Mouse (Mus musculus): ENCODE measurements around the gene Tcaf2. TPM values are rescaled to one million over a fixed set of nuclear protein-coding genes. Genes with fewer than 3 reads are reported as not detected.

Gene Tcaf2
- 1.2 and 1.4 TPM in 2 replicates for polyA plus RNA-seq (2012; rRNA removed)

- TF ChIP-seq POLR2A (IDR thresholded peaks at IDR 0.05; ENCODE audit: low read depth, low read length) = no peak
- peak; percentile 80 for TF ChIP-seq CTCF (conservative IDR thresholded peaks at IDR 0.05; ENCODE audit: insufficient read depth, insufficient read length, low read depth, low read length)
- no peaks in the 10 kb centered on the region for H3K36me3 ChIP-seq (ENCODE audit: control insufficient read depth, insufficient read depth, low read length)
- WGBS = under 1% methylated on average over 23 of the region's 23 CpGs
- no peaks in the 10 kb centered on the region for H3K27me3 ChIP-seq (replicated peaks; ENCODE audit: control insufficient read depth, insufficient read depth, low read length)
- peak within 1 kb of the TSS; percentile 58 for H3K4me3 ChIP-seq (ENCODE audit: insufficient read depth, low read depth, low read length)
- H3K4me1 ChIP-seq (ENCODE audit: control insufficient read depth, insufficient read depth, low read length) = no peaks in the 10 kb centered on the region
- DNase-seq = peak; percentile 94
- H3K27ac ChIP-seq (ENCODE audit: insufficient read depth, low read depth, low read length) = no peak within 1 kb of the TSS
Observed at GRCm38 (mm10) chr6:42644912-42645549, at the start of gene Tcaf2. TSS of gene Tcaf2 (minus strand) at chr6:42645254.

GRCm38 (mm10) chr6:42692517-42693190, 47.6 kb upstream of the Tcaf2 start:
- peak overlapping the region; percentile 85 for H3K4me3 ChIP-seq (ENCODE audit: insufficient read depth, low read depth, low read length)
- no peaks in the 10 kb centered on the region for H3K36me3 ChIP-seq (ENCODE audit: control insufficient read depth, insufficient read depth, low read length)
- under 1% methylated on average over 32 of the region's 32 CpGs for WGBS
- DNase-seq = peak; percentile 89
- TF ChIP-seq CTCF (conservative IDR thresholded peaks at IDR 0.05; ENCODE audit: insufficient read depth, insufficient read length, low read depth, low read length) (no peak), POLR2A (IDR thresholded peaks at IDR 0.05; ENCODE audit: low read depth, low read length) (no peak)
- peak overlapping the region; percentile 61; the same call in 1 of the 2 replicates for H3K27ac ChIP-seq (ENCODE audit: insufficient read depth, low read depth, low read length)
- H3K4me1 ChIP-seq (ENCODE audit: control insufficient read depth, insufficient read depth, low read length) = peaks cover 4% of the 10 kb centered on the region; the same call in 1 of the 2 replicates
- H3K27me3 ChIP-seq (replicated peaks; ENCODE audit: control insufficient read depth, insufficient read depth, low read length) = no peaks in the 10 kb centered on the region

GRCm38 (mm10) chr6:42692154-42692516, 47.1 kb upstream of the Tcaf2 start:
- TF ChIP-seq CTCF (conservative IDR thresholded peaks at IDR 0.05; ENCODE audit: insufficient read depth, insufficient read length, low read depth, low read length) (no peak), POLR2A (IDR thresholded peaks at IDR 0.05; ENCODE audit: low read depth, low read length) (no peak)
- Histone ChIP-seq H3K27ac (ENCODE audit: insufficient read depth, low read depth, low read length) (peak overlapping the region; percentile 61; the same call in 1 of the 2 replicates), H3K36me3 (ENCODE audit: control insufficient read depth, insufficient read depth, low read length) (no peaks in the 10 kb centered on the region), H3K27me3 (replicated peaks; ENCODE audit: control insufficient read depth, insufficient read depth, low read length) (no peaks in the 10 kb centered on the region), H3K4me3 (ENCODE audit: insufficient read depth, low read depth, low read length) (peak overlapping the region; percentile 85), H3K4me1 (ENCODE audit: control insufficient read depth, insufficient read depth, low read length) (peaks cover 4% of the 10 kb centered on the region; the same call in 1 of the 2 replicates)
- under 1% methylated on average over 10 of the region's 10 CpGs for WGBS
- DNase-seq = peak; percentile 89

- Histone ChIP-seq H3K4me3 (ENCODE audit: insufficient read depth, low read depth, low read length) (no peak overlapping the region), H3K27ac (ENCODE audit: insufficient read depth, low read depth, low read length) (no peak overlapping the region), H3K36me3 (ENCODE audit: control insufficient read depth, insufficient read depth, low read length) (no peaks in the 10 kb centered on the region), H3K27me3 (replicated peaks; ENCODE audit: control insufficient read depth, insufficient read depth, low read length) (no peaks in the 10 kb centered on the region), H3K4me1 (ENCODE audit: control insufficient read depth, insufficient read depth, low read length) (peaks cover 4% of the 10 kb centered on the region; the same call in 1 of the 2 replicates)
- DNase-seq = no peak
- TF ChIP-seq CTCF (conservative IDR thresholded peaks at IDR 0.05; ENCODE audit: insufficient read depth, insufficient read length, low read depth, low read length) (no peak), POLR2A (IDR thresholded peaks at IDR 0.05; ENCODE audit: low read depth, low read length) (no peak)
Observed at GRCm38 (mm10) chr6:42689761-42690160, 44.7 kb upstream of the Tcaf2 start.

GRCm38 (mm10) chr6:42687907-42688306, 42.9 kb upstream of the Tcaf2 start:
- Histone ChIP-seq H3K36me3 (ENCODE audit: control insufficient read depth, insufficient read depth, low read length) (no peaks in the 10 kb centered on the region), H3K27ac (ENCODE audit: insufficient read depth, low read depth, low read length) (no peak overlapping the region), H3K4me1 (ENCODE audit: control insufficient read depth, insufficient read depth, low read length) (peaks cover 4% of the 10 kb centered on the region; the same call in 1 of the 2 replicates), H3K4me3 (ENCODE audit: insufficient read depth, low read depth, low read length) (no peak overlapping the region), H3K27me3 (replicated peaks; ENCODE audit: control insufficient read depth, insufficient read depth, low read length) (no peaks in the 10 kb centered on the region)
- DNase-seq = no peak
- 91% methylated on average over 5 of the region's 5 CpGs for WGBS
- TF ChIP-seq POLR2A (IDR thresholded peaks at IDR 0.05; ENCODE audit: low read depth, low read length) (no peak), CTCF (conservative IDR thresholded peaks at IDR 0.05; ENCODE audit: insufficient read depth, insufficient read length, low read depth, low read length) (no peak)

GRCm38 (mm10) chr6:42680077-42680476, 35.0 kb upstream of the Tcaf2 start:
- DNase-seq = no peak
- Histone ChIP-seq H3K4me1 (ENCODE audit: control insufficient read depth, insufficient read depth, low read length) (no peaks in the 10 kb centered on the region), H3K36me3 (ENCODE audit: control insufficient read depth, insufficient read depth, low read length) (no peaks in the 10 kb centered on the region; the same call in 1 of the 2 replicates), H3K27ac (ENCODE audit: insufficient read depth, low read depth, low read length) (no peak overlapping the region), H3K27me3 (replicated peaks; ENCODE audit: control insufficient read depth, insufficient read depth, low read length) (no peaks in the 10 kb centered on the region), H3K4me3 (ENCODE audit: insufficient read depth, low read depth, low read length) (no peak overlapping the region)
- WGBS = 81% methylated on average over 7 of the region's 7 CpGs
- TF ChIP-seq CTCF (conservative IDR thresholded peaks at IDR 0.05; ENCODE audit: insufficient read depth, insufficient read length, low read depth, low read length) = no peak
- no peak for TF ChIP-seq POLR2A (IDR thresholded peaks at IDR 0.05; ENCODE audit: low read depth, low read length)

GRCm38 (mm10) chr6:42676011-42676410, 31.0 kb upstream of the Tcaf2 start:
- H3K36me3 ChIP-seq (ENCODE audit: control insufficient read depth, insufficient read depth, low read length) = peaks cover 3% of the 10 kb centered on the region
- H3K4me3 ChIP-seq (ENCODE audit: insufficient read depth, low read depth, low read length) = no peak overlapping the region
- DNase-seq = no peak
- no peak overlapping the region for H3K27ac ChIP-seq (ENCODE audit: insufficient read depth, low read depth, low read length)
- H3K4me1 ChIP-seq (ENCODE audit: control insufficient read depth, insufficient read depth, low read length) = no peaks in the 10 kb centered on the region
- TF ChIP-seq POLR2A (IDR thresholded peaks at IDR 0.05; ENCODE audit: low read depth, low read length) (no peak), CTCF (conservative IDR thresholded peaks at IDR 0.05; ENCODE audit: insufficient read depth, insufficient read length, low read depth, low read length) (no peak)
- H3K27me3 ChIP-seq (replicated peaks; ENCODE audit: control insufficient read depth, insufficient read depth, low read length) = no peaks in the 10 kb centered on the region
- 95% methylated on average over 3 of the region's 3 CpGs for WGBS

Data from kidney, adult 2 months (tissue).